Comparison of ENCODE assay signal across 19 mouse cellular contexts in the genomic region with DNA sequence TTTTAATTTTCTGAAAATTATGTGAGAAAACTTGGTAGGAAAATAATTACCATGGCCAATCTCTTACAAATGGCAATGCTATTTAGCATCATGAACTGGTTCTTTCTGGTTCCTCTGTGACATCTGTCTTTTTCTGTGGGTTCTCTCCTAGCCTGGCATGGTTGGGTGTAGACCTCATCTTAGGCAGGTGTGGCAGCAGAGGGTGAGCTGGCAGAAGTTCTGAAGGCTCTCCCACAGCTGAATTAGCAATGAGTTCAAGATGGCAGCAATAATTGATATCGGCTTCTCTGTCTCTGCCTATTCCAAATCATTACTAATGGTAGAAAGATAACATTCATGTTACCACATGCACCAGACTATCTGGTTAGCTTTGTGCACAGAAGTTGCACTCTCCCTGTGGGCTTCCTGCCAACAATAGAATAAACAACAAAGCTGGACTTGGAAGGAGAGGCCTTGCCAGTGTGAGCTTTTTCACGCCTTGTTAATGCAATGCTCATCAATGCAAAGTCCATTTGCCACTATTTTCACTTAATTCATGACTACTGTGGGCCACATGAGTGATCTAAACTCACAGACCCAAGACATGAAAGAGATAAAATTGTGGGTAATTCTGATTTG. TPM values are rescaled to one million over a fixed set of nuclear protein-coding genes. Genes with fewer than 3 reads are reported as not detected.
DNase-seq lines count a peak whose midpoint lies in the region; ATAC-seq lines count a peak whose summit lies in the region.
"Had no signal": no experiment of that assay in that cellular context is flagged by ENCODE, and none has a peak within 500 bp of the region (broad histone marks: within the 10 kb centered on the region; RNA-seq: fewer than 3 reads in every experiment).

No protein-coding gene starts in this region.

- no peak overlapping the region for H3K4me3 ChIP-seq in forebrain, embryonic 14.5 days (ENCODE audit: low read depth, low read length)
- no peak overlapping the region for H3K4me3 ChIP-seq in forebrain, embryonic 12.5 days (replicated peaks)
- no peak overlapping the region for H3K4me3 ChIP-seq in midbrain, embryonic 14.5 days (replicated peaks; ENCODE audit: low read depth, low read length)
- H3K4me3 ChIP-seq in midbrain, embryonic 15.5 days: no peak overlapping the region
- H3K4me3 ChIP-seq in hindbrain, embryonic 16.5 days (ENCODE audit: low read length): no peak overlapping the region
- H3K4me3 ChIP-seq: embryonic facial prominence, embryonic 13.5 days; limb, embryonic 10.5 days; liver, embryonic 13.5 days; neural tube, embryonic 15.5 days had no signal

- H3K27me3 ChIP-seq in forebrain, embryonic 14.5 days (replicated peaks; ENCODE audit: control insufficient read depth, insufficient read depth, low read length): no peaks in the 10 kb centered on the region
- no peaks in the 10 kb centered on the region for H3K27me3 ChIP-seq in forebrain, embryonic 12.5 days
- no peaks in the 10 kb centered on the region for H3K27me3 ChIP-seq in midbrain, embryonic 14.5 days (ENCODE audit: control insufficient read depth, insufficient read depth, low read length)
- no peaks in the 10 kb centered on the region for H3K27me3 ChIP-seq in midbrain, embryonic 15.5 days (replicated peaks)
- H3K27me3 ChIP-seq in hindbrain, embryonic 16.5 days (replicated peaks; ENCODE audit: control insufficient read depth, insufficient read depth, low read length): no peaks in the 10 kb centered on the region
- H3K27me3 ChIP-seq: embryonic facial prominence, embryonic 13.5 days; liver, embryonic 13.5 days; neural tube, embryonic 15.5 days had no signal

- no peak overlapping the region for H3K9ac ChIP-seq in forebrain, embryonic 14.5 days (ENCODE audit: low read length)
- H3K9ac ChIP-seq in forebrain, embryonic 12.5 days: no peak overlapping the region
- no peak overlapping the region for H3K9ac ChIP-seq in midbrain, embryonic 14.5 days (replicated peaks; ENCODE audit: low read length)
- H3K9ac ChIP-seq in midbrain, embryonic 15.5 days: no peak overlapping the region
- no peak overlapping the region for H3K9ac ChIP-seq in hindbrain, embryonic 16.5 days (ENCODE audit: low read depth, low read length)
- H3K9ac ChIP-seq: embryonic facial prominence, embryonic 13.5 days; liver, embryonic 13.5 days; neural tube, embryonic 15.5 days had no signal

- no peaks in the 10 kb centered on the region for H3K4me1 ChIP-seq in forebrain, embryonic 14.5 days (ENCODE audit: control insufficient read depth, insufficient read depth, low read length)
- H3K4me1 ChIP-seq in forebrain, embryonic 12.5 days: no peaks in the 10 kb centered on the region
- no peaks in the 10 kb centered on the region for H3K4me1 ChIP-seq in midbrain, embryonic 14.5 days (ENCODE audit: control insufficient read depth, insufficient read depth, low read length)
- H3K4me1 ChIP-seq in midbrain, embryonic 15.5 days: no peaks in the 10 kb centered on the region
- no peaks in the 10 kb centered on the region for H3K4me1 ChIP-seq in hindbrain, embryonic 16.5 days (ENCODE audit: control insufficient read depth, insufficient read depth, low read depth, low read length)
- H3K4me1 ChIP-seq: limb, embryonic 10.5 days; liver, embryonic 13.5 days; neural tube, embryonic 15.5 days had no signal

- no peak overlapping the region for H3K4me2 ChIP-seq in forebrain, embryonic 14.5 days (ENCODE audit: low read length)
- H3K4me2 ChIP-seq in forebrain, embryonic 12.5 days: no peak overlapping the region
- no peak overlapping the region for H3K4me2 ChIP-seq in midbrain, embryonic 14.5 days (ENCODE audit: low read length)
- H3K4me2 ChIP-seq in midbrain, embryonic 15.5 days: no peak overlapping the region
- H3K4me2 ChIP-seq in hindbrain, embryonic 16.5 days (ENCODE audit: low read length): no peak overlapping the region
- H3K4me2 ChIP-seq: embryonic facial prominence, embryonic 13.5 days; heart, embryonic 11.5 days; liver, embryonic 13.5 days; neural tube, embryonic 15.5 days had no signal

- no peaks in the 10 kb centered on the region for H3K36me3 ChIP-seq in forebrain, embryonic 14.5 days (ENCODE audit: control insufficient read depth, insufficient read depth, low read length)
- no peaks in the 10 kb centered on the region for H3K36me3 ChIP-seq in forebrain, embryonic 12.5 days (replicated peaks)
- H3K36me3 ChIP-seq in midbrain, embryonic 14.5 days (ENCODE audit: control insufficient read depth, insufficient read depth, low read length): no peaks in the 10 kb centered on the region
- no peaks in the 10 kb centered on the region for H3K36me3 ChIP-seq in midbrain, embryonic 15.5 days (replicated peaks)
- no peaks in the 10 kb centered on the region for H3K36me3 ChIP-seq in hindbrain, embryonic 16.5 days (ENCODE audit: control insufficient read depth, insufficient read depth, low read length)
- H3K36me3 ChIP-seq: embryonic facial prominence, embryonic 13.5 days; limb, embryonic 10.5 days; liver, embryonic 13.5 days; neural tube, embryonic 15.5 days had no signal

- 67% methylated on average over 2 of the region's 2 CpGs for WGBS in forebrain, embryonic 14.5 days
- 77% methylated on average over 2 of the region's 2 CpGs for WGBS in forebrain, embryonic 12.5 days
- WGBS in midbrain, embryonic 14.5 days: 60% methylated on average over 2 of the region's 2 CpGs
- WGBS in midbrain, embryonic 15.5 days: 59% methylated on average over 2 of the region's 2 CpGs
- WGBS in hindbrain, embryonic 16.5 days: 53% methylated on average over 2 of the region's 2 CpGs

- DNase-seq in forebrain, embryonic 14.5 days (ENCODE audit: low spot score): peak; percentile 41
- DNase-seq in layer of hippocampus, postnatal 14 days (ENCODE audit: low spot score in 2 of 2): peak; percentile 6 to 33
- DNase-seq in layer of hippocampus, adult 9-11 months: no peak
- peak; percentile 51 for DNase-seq in midbrain, embryonic 14.5 days
- no peak for DNase-seq in gastrocnemius, postnatal 10 days
- DNase-seq: B cell, adult 2 months; cerebellum, adult 9-10 months; heart, postnatal 14 days; kidney, adult 8-10 months; kidney, postnatal 36 days; liver, embryonic 13.5 days; thymus, postnatal 25 days had no signal

- no peak overlapping the region for H3K27ac ChIP-seq in forebrain, embryonic 14.5 days (ENCODE audit: low read depth, low read length)
- no peak overlapping the region for H3K27ac ChIP-seq in forebrain, embryonic 12.5 days
- no peak overlapping the region for H3K27ac ChIP-seq in midbrain, embryonic 14.5 days (replicated peaks; ENCODE audit: low read depth, low read length)
- H3K27ac ChIP-seq in midbrain, embryonic 15.5 days: no peak overlapping the region
- no peak overlapping the region for H3K27ac ChIP-seq in hindbrain, embryonic 16.5 days (ENCODE audit: low read depth, low read length)
- H3K27ac ChIP-seq: embryonic facial prominence, embryonic 13.5 days; limb, embryonic 10.5 days; liver, embryonic 13.5 days; neural tube, embryonic 15.5 days had no signal

- H3K9me3 ChIP-seq in forebrain, embryonic 14.5 days (replicated peaks; ENCODE audit: control insufficient read depth, low read length): no peaks in the 10 kb centered on the region
- no peaks in the 10 kb centered on the region for H3K9me3 ChIP-seq in forebrain, embryonic 12.5 days
- H3K9me3 ChIP-seq in midbrain, embryonic 14.5 days (ENCODE audit: control insufficient read depth, low read length): no peaks in the 10 kb centered on the region
- H3K9me3 ChIP-seq in midbrain, embryonic 15.5 days: no peaks in the 10 kb centered on the region
- H3K9me3 ChIP-seq in hindbrain, embryonic 16.5 days (ENCODE audit: control insufficient read depth, low read length): no peaks in the 10 kb centered on the region
- H3K9me3 ChIP-seq: embryonic facial prominence, embryonic 13.5 days; limb, embryonic 10.5 days; liver, embryonic 13.5 days; neural tube, embryonic 15.5 days had no signal

- 0 out of 2 replicates have a peak, but pooled peaks have one; percentile 12 for ATAC-seq in forebrain, embryonic 14.5 days
- ATAC-seq in forebrain, embryonic 12.5 days (ENCODE audit: low FRiP score): no peak
- ATAC-seq in midbrain, embryonic 14.5 days (ENCODE audit: low FRiP score, low TSS enrichment): no peak
- no peak for ATAC-seq in midbrain, embryonic 15.5 days (replicated peaks)
- ATAC-seq in hindbrain, embryonic 16.5 days: peak; percentile 45; the same call in 1 of the 2 replicates

RNA-seq across cellular contexts. Expression of a gene that starts 26.1 kb away (rescaled TPM):
- 1.1 and 1.8 TPM in 2 replicates for polyA plus RNA-seq in forebrain, embryonic 14.5 days (2014; fragmentation: Nextera tagmentation; extraction: Ambion mirVana)
- 4.9 and 8.1 TPM in 2 replicates for polyA plus RNA-seq in forebrain, embryonic 12.5 days (2016; fragmentation: Nextera tagmentation; extraction: Ambion mirVana)
- 1 to 10 TPM; 5.8 to 5.9 TPM for total RNA-seq in layer of hippocampus, postnatal 14 days (2021)
- polyA plus RNA-seq in midbrain, embryonic 14.5 days (2014; fragmentation: Nextera tagmentation; extraction: Ambion mirVana): 0.74 and 1.5 TPM in 2 replicates
- polyA plus RNA-seq in midbrain, embryonic 15.5 days (2015; fragmentation: Nextera tagmentation; extraction: Ambion mirVana): 1.8 and 2.0 TPM in 2 replicates
- 1.3 and 1.5 TPM in 2 replicates for polyA plus RNA-seq in hindbrain, embryonic 16.5 days (2015; fragmentation: Nextera tagmentation; extraction: Ambion mirVana)
- total RNA-seq in gastrocnemius, postnatal 10 days (2021): 10 to 100 TPM; 10.3 to 13.1 TPM

Comparison
In these comparisons a context has a peak if more than half of its experiments do, and no peak if none do; other contexts are left out.
1. ATAC-seq: peak in forebrain, embryonic 14.5 days (single experiment) and hindbrain, embryonic 16.5 days (single experiment); none in forebrain, embryonic 12.5 days (single experiment), midbrain, embryonic 14.5 days (single experiment) and midbrain, embryonic 15.5 days (single experiment).
2. DNase-seq: peak in forebrain, embryonic 14.5 days (single experiment), layer of hippocampus, postnatal 14 days (2 of 2) and midbrain, embryonic 14.5 days (single experiment); none in layer of hippocampus, adult 9-11 months (single experiment) and gastrocnemius, postnatal 10 days (single experiment).